Mouse (Mus musculus) ES-CJ7 (cell line): ENCODE results near the gene Dennd2a.

ENCODE experiments used
- DNase-seq: peaks from one replicate; pipeline ENCODE4 v3.0.0; 2011; ENCODE audit warnings: low read depth, low spot score

Dennd2a gene

GRCm38 (mm10) chr6:39419851-39420721, 137.6 kb downstream of the Dennd2a start, which contains the start of gene Mkrn1:
Gene Mkrn1 (minus strand): TSS chr6:39420462.
- DNase-seq = peak; percentile 99

DNA sequence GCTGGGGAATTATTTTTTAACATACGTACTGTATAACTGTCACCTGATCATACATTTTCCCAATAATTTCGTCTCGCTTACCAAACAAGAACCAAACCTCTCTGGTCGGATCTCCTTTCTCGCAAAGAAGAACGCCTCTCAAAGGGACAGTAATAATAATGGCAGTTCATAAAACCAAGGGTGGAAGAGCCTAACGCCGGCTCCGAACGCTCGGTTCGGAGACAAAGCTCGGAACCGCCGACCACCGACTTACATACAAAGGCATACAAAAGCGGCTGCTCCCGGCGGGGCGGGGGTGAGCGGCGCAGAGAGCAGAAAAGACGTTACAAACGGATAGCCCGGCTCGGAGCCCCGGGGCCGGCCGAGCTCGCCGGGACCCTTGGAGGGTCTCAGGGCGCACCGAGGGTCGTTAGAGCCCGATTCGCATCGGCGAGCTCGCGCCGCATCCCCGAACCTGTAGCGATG, 138.2 kb downstream of the Dennd2a start:
- DNase-seq = no peak

DNA sequence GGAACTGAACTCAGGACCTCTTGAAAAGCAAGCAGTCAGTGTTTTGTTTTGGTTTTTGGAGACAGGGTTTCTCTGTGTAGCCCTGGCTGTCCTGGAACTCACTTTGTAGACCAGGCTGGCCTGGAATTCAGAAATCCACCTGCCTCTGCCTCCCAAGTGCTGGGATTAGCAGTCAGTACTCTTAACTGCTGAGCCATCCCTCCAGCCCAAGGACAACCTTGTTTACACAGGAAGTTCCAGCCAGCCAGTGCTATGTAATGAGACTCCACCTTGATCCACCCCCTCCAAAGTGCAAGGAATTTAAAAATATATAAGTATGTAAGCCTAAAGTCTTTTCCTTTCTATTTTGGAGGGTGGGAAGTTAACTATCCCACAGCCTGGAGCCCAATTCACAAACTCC, 141.0 kb downstream of the Dennd2a start:
- DNase-seq = peak; percentile 62

DNA sequence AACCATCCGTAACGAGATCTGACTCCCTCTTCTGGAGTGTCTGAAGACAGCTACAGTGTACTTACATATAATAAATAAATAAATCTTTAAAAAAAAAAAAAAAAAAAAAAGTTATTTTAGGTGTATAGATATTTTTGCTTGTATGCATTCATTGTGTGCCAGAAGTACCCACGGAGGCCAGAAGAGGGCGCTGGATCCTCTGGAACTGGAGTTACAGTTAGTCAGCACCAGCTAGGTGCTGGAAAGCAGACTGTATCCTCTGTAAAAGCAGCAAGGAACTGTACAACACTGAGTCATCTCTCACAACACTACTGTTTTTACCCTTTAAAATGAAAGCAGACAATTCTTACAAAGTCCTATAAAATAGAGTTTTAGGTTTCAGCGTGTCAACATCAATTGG, 141.9 kb downstream of the Dennd2a start:
- peak; percentile 88 for DNase-seq

- no peak for DNase-seq
Observed at GRCm38 (mm10) chr6:39414106-39414505, 143.6 kb downstream of the Dennd2a start.
